Mouse (Mus musculus) heart, adult 9 months (tissue): ENCODE results near the gene Hsp90ab1.

Experiments used
- DNase-seq, 2 experiments: peaks; one replicate each; pipeline ENCODE4 v3.0.0; 2022; ENCODE audit warnings: low spot score in 2 of 2

The Hsp90ab1 gene

GRCm38 (mm10) chr17:45543115-45543514 is 30.0 kb downstream of the Hsp90ab1 start:
- DNase-seq: no peak

GRCm38 (mm10) chr17:45542705-45543104 is 30.4 kb downstream of the Hsp90ab1 start:
- no peak for DNase-seq

DNA sequence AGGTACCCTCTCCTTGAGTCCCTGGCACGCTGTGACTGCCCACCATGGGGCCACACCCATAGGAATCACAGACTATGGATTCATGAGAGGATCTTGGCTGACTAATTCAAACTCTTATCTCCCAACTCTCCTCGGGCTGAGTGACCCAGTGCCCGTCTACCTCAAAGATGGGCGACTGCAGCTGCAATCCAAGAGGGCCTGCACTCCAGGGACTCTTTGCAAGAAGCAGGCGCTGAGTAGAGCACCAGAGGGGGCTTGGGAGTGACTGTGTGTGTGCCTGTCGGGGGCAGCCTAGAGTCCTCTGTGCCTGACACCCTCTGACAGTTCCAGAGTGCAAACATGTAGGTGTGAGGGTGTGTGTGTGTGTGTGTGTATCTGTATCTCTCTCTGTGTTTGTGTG is 30.9 kb downstream of the Hsp90ab1 start:
- DNase-seq: no peak

- DNase-seq: no peak
These were observed 33.4 kb downstream of the Hsp90ab1 start for GRCm38 (mm10) chr17:45539664-45540063.

DNA sequence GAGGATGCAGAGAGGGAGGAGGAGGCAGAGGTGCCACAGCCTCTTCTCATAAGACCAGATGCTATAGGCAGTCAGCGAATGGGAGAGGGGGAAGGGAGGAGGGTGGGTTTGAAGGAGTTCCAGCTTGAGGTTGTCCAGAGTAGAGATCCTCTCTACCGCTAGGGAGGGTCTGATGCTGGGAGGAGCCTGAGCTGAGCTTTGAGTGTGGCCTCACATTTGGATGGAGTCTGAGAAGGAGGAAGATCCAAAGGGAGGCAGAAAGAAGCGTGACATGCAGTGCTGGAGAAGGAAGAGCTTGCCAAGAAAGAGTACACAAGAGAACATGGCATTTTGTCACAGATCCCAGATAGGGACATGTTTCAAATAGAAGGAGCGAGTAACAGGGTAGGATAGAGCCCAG is 34.7 kb downstream of the Hsp90ab1 start:
- no peak for DNase-seq

- no peak for DNase-seq
These were observed 36.8 kb downstream of the Hsp90ab1 start for GRCm38 (mm10) chr17:45536264-45536663.

DNA sequence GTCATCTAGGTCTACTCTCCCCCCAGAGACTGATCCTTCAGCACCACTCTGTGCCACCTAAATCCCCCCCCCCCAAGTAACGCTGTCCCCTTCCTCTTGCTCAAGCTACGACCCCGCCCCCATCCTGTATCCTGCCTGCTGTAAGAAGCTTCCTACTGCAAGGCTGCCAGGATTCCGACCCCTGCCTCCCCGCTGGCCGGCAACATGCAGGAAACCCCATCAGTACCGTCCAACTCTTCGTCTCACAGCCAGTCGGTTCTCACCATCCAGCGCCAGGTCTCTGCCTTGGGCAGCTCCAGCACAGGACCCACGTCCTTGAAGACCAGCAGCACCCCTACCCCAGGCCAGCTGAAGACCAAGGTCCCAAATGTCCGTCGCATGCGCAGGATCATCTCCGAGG is 40.2 kb downstream of the Hsp90ab1 start:
- no peak for DNase-seq

- DNase-seq: no peak
These were observed 42.7 kb downstream of the Hsp90ab1 start for GRCm38 (mm10) chr17:45530346-45530782.

- no peak for DNase-seq
These were observed 46.5 kb downstream of the Hsp90ab1 start for GRCm38 (mm10) chr17:45526571-45526970.

DNA sequence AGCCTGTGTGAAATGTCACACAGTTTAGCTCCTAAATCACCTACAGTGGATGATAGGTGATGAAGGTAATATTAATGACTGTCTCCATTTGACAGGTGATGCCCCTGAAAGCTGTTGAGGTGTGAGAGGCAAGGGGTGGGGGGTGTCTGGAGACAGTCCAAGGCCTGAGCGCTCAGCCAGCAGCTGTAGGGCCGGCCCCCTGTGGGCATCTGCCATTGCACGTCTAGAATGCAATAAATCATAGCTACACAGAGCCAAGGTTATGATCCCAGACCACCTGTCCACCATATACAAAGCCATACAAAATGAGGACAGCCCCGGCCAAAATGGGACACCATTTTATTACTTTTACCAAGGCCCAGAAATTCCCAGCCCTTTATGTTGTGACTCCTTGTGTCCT is 48.1 kb downstream of the Hsp90ab1 start:
- DNase-seq: no peak

- no peak for DNase-seq
These were observed 49.8 kb downstream of the Hsp90ab1 start, which contains the start of gene Tcte1 for GRCm38 (mm10) chr17:45523263-45523662. Gene Tcte1 (plus strand): TSS chr17:45523434.

GRCm38 (mm10) chr17:45520136-45520535 is 52.9 kb downstream of the Hsp90ab1 start:
- no peak for DNase-seq

- DNase-seq: no peak
These were observed 54.1 kb downstream of the Hsp90ab1 start for GRCm38 (mm10) chr17:45518766-45519475.
